Mouse (Mus musculus): ENCODE results near the gene Fbxo46.

GRCm38 (mm10) chr7:19129396-19129795, 9.7 kb downstream of the Fbxo46 start:
- TF ChIP-seq CTCF (IDR thresholded peaks at IDR 0.05; ENCODE audit: control insufficient read depth, insufficient read depth, insufficient replicate concordance, low read depth, low read length) (no peak), POLR2A (IDR thresholded peaks at IDR 0.05; ENCODE audit: control insufficient read depth, low read depth, low read length) (no peak)

All from testis, adult 2 months (tissue).